Mouse (Mus musculus) olfactory bulb, adult 2 months (tissue): ENCODE measurements around the gene Csde1. TPM values are rescaled to one million over a fixed set of nuclear protein-coding genes. Genes with fewer than 3 reads are reported as not detected.

Experiments used
- H3K27ac ChIP-seq: fragments of 200-500 bp; 2 replicates; pipeline ENCODE4 v1.5.1; 2012; ENCODE audit warnings: low read depth, low read length; ENCODE audit not compliant: insufficient read depth
- H3K4me1 ChIP-seq: fragments of 200-500 bp; 2 replicates; pipeline ENCODE4 v1.6.1; 2012; ENCODE audit warnings: low read length; ENCODE audit not compliant: control insufficient read depth, insufficient read depth
- H3K4me3 ChIP-seq: fragments of 200-500 bp; 2 replicates; pipeline ENCODE4 v1.5.1; 2012; ENCODE audit warnings: mild to moderate bottlenecking, low read depth, low read length, moderate library complexity; ENCODE audit not compliant: insufficient read depth
- CTCF ChIP-seq: fragments of 200-500 bp; IDR thresholded peaks from 2 replicates; pipeline ENCODE4 v1.5.1; 2012; ENCODE audit warnings: low read depth, mild to moderate bottlenecking, low read length, moderate library complexity; ENCODE audit not compliant: insufficient read depth
- POLR2A ChIP-seq: fragments of 200-500 bp; IDR thresholded peaks from 2 replicates; pipeline ENCODE4 v1.6.1; 2012; ENCODE audit warnings: mild to moderate bottlenecking, low read depth, low read length, moderate library complexity; ENCODE audit not compliant: insufficient read depth
- WGBS: fragments of 180-500 bp; shearing (Covaris S2); methylation state at CpG from one replicate; pipeline ENCODE4 v1.1.7; 2018; 5-methylcytosine and 5-hydroxymethylcytosine counted together
- polyA plus RNA-seq: library from polyadenylated mRNA; stranded (reverse); fragments of >200 nt; gene quantifications from 2 replicates; pipeline ENCODE4 v1.2.4, GENCODE M21; 2012; ENCODE audit warnings: low replicate concordance; ENCODE audit not compliant: missing spikeins, insufficient read depth, insufficient read length

The Csde1 gene
- polyA plus RNA-seq, 1 experiment: 363 TPM

- peaks cover 2% of the 10 kb centered on the region; the same call in 1 of the 2 replicates for H3K4me1 ChIP-seq
- no peak overlapping the region for H3K27ac ChIP-seq
- WGBS: 87% methylated on average over 5 of the region's 5 CpGs
- TF ChIP-seq POLR2A (no peak), CTCF (no peak)
- H3K4me3 ChIP-seq: no peak overlapping the region
Measured at GRCm38 (mm10) chr3:103056016-103056595, 35.9 kb downstream of the Csde1 start.

DNA sequence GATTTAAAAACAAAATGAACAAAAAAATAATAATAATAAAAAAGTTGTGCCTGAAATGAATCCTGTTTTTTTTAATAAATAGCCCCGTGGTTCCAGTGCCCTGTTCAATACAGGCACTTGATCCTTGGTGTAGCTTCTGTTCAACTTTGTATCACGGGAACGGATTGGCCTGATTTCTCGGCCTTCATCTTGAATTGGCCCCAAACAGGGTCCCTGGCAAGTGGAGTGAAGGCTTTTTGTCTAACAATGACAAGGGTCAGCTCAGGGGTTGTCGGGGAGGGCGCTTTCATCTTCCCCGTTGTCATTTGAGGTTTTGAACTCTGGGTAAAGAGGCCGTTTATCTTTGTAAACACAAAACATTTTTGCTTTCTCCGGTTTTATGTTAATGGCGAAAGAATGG, 37.5 kb downstream of the Csde1 start:
- Histone ChIP-seq H3K27ac (no peak overlapping the region), H3K4me3 (peak overlapping the region; percentile 95), H3K4me1 (peaks cover 2% of the 10 kb centered on the region; the same call in 1 of the 2 replicates)
- 3% methylated on average over 10 of the region's 10 CpGs for WGBS
- TF ChIP-seq CTCF: no peak
- no peak for TF ChIP-seq POLR2A

GRCm38 (mm10) chr3:103058207-103059157, 38.3 kb downstream of the Csde1 start, which contains the start of gene Nras:
Nras (plus strand) TSS chr3:103058285.
- H3K4me3 ChIP-seq: peak within 1 kb of the TSS; percentile 95
- no peak for TF ChIP-seq CTCF
- peak; percentile 72 for TF ChIP-seq POLR2A
- 1% methylated on average over 46 of the region's 46 CpGs for WGBS
- H3K4me1 ChIP-seq: peaks cover 2% of the 10 kb centered on the region; the same call in 1 of the 2 replicates
- peak within 1 kb of the TSS; percentile 63; the same call in 1 of the 2 replicates for H3K27ac ChIP-seq

- Histone ChIP-seq H3K4me1 (no peaks in the 10 kb centered on the region), H3K27ac (no peak overlapping the region), H3K4me3 (no peak overlapping the region)
- WGBS: 89% methylated on average over 8 of the region's 8 CpGs
- TF ChIP-seq CTCF (no peak), POLR2A (no peak)
Measured at GRCm38 (mm10) chr3:103066927-103067326, 46.7 kb downstream of the Csde1 start.

DNA sequence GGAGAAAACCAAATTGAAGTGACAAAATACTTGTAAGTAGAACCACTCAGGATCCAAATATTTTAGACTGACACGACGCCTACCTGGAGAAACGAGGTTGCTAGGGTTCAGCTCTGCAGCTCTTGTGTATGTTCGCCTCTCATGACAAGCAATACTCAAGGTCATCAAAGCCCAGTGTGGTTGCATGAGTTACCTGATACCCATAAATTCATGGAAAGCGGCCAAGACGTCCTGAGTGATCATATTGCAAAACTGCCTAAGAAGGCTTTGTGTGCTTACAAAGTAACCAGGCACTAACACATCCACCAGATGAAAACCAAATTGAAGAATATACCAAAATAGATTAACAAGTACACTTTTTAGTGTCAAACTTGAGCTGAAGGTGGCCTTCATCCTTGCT, 48.7 kb downstream of the Csde1 start:
- no peaks in the 10 kb centered on the region for H3K4me1 ChIP-seq
- 95% methylated on average over 6 of the region's 6 CpGs for WGBS
- H3K4me3 ChIP-seq: no peak overlapping the region
- no peak overlapping the region for H3K27ac ChIP-seq
- TF ChIP-seq POLR2A (no peak), CTCF (no peak)

GRCm38 (mm10) chr3:103073771-103074170, 53.5 kb downstream of the Csde1 start, which contains the start of gene Ampd1:
Ampd1 (plus strand) TSS chr3:103074014.
- Histone ChIP-seq H3K4me3 (no peak within 1 kb of the TSS), H3K4me1 (no peaks in the 10 kb centered on the region), H3K27ac (no peak within 1 kb of the TSS)
- 74% methylated on average over 5 of the region's 5 CpGs for WGBS
- TF ChIP-seq CTCF (no peak), POLR2A (no peak)

DNA sequence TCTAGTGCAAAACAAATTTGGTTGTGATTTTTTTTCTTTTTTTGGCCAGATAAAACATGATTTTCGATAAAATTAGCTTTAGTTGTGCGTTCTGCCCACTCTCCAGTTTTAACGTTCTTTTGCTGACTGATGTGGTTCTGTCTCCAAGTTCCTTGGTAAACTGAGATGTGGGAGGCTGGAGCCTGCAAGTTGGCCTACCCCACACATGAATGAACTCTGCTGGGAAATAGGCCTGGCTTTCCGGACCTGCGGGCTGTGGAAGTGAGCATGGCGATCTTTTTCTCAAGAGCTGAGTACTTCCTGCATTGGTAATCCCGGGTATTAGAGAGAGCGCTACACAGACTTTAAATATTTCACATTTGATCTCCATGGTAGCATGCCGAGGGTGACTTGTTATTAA, 55.6 kb downstream of the Csde1 start:
- Histone ChIP-seq H3K4me1 (no peaks in the 10 kb centered on the region), H3K27ac (no peak overlapping the region), H3K4me3 (no peak overlapping the region)
- 89% methylated on average over 9 of the region's 9 CpGs for WGBS
- no peak for TF ChIP-seq CTCF
- no peak for TF ChIP-seq POLR2A

GRCm38 (mm10) chr3:103076476-103076875, 56.2 kb downstream of the Csde1 start:
- 92% methylated on average over 9 of the region's 9 CpGs for WGBS
- H3K27ac ChIP-seq: no peak overlapping the region
- no peaks in the 10 kb centered on the region for H3K4me1 ChIP-seq
- TF ChIP-seq CTCF (no peak), POLR2A (no peak)
- no peak overlapping the region for H3K4me3 ChIP-seq

GRCm38 (mm10) chr3:103079301-103079700, 59.1 kb downstream of the Csde1 start:
- 79% methylated on average over 9 of the region's 9 CpGs for WGBS
- TF ChIP-seq CTCF: no peak
- no peak for TF ChIP-seq POLR2A
- Histone ChIP-seq H3K4me3 (no peak overlapping the region), H3K4me1 (no peaks in the 10 kb centered on the region), H3K27ac (no peak overlapping the region)
